Mouse (Mus musculus) gastrocnemius, postnatal 14 days (tissue): ENCODE measurements around the gene Col11a2. TPM values are rescaled to one million over a fixed set of nuclear protein-coding genes. Genes with fewer than 3 reads are reported as not detected.

Experiments
- DNase-seq: peaks from one replicate; pipeline ENCODE4 v3.0.0; 2021; ENCODE audit warnings: mixed read lengths
- intact Hi-C: fragments of 180-260 bp; cut with DNase I; formaldehyde crosslinking; loops from one replicate; pipeline ENCODE4 v1.15.1; 2025; ENCODE audit warnings: low total_unique reads
- total RNA-seq, 2 experiments: library from RNA; stranded (reverse); gene quantifications; 2 replicates each; pipeline ENCODE4 v1.2.3; 2021

Col11a2 gene
- total RNA-seq, 2 experiments from 2014 or later, result 51.1 to 56.0 TPM

DNA sequence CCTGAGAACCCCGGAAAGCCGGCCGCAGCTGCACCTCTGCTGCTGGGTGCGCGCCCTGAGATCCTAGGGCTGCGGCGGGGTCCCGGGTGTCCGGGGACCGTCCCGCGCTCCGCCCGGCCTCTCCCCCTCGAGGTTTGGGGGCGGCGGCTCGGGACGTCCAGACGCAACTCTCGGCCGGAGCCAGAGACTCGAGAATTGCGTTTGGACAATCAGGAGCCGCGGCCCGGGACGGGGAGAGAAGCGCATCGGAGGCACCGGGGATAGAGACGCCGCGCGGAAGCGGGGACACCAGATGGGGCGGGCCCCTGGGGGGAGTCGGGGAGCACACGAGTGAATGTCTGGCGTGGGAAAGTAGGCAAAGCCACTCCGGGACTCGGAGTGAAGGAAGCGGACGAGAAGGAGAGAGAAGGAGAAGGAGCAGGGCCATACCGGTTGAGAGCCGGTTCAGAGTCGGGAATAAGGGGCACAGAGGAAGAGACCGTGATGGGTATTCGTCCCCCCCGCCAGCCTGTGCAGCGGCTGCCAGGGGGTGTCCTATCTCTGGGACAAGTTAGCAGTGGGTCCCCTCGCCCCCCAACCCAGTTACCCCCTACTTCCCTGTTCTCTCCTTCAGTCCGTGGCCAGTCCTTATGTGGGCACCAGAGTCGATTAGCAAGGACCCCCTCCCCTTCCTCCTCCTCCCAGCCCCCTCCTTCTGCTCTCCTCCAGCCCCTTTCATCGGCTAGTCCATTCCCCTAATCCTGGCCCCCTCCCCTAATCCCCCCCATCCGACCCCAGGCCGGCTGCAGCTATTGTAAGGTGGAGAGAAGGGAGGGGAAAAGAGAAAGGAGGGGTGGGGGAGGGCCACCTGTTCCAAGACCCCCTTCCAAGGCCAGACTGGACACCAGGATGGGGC, 14.1 kb upstream of the Col11a2 start:
- intact Hi-C loops, result no loop called here
- DNase-seq, result no peak

GRCm38 (mm10) chr17:34025756-34026151, 13.5 kb upstream of the Col11a2 start:
- intact Hi-C loops, result no loop called here
- DNase-seq, result no peak

GRCm38 (mm10) chr17:34026221-34026620, 13.0 kb upstream of the Col11a2 start:
- intact Hi-C loops, result no loop called here
- DNase-seq, result no peak

- intact Hi-C loops, result no loop called here
Observed at GRCm38 (mm10) chr17:34026917-34027655, 12.2 kb upstream of the Col11a2 start.

DNA sequence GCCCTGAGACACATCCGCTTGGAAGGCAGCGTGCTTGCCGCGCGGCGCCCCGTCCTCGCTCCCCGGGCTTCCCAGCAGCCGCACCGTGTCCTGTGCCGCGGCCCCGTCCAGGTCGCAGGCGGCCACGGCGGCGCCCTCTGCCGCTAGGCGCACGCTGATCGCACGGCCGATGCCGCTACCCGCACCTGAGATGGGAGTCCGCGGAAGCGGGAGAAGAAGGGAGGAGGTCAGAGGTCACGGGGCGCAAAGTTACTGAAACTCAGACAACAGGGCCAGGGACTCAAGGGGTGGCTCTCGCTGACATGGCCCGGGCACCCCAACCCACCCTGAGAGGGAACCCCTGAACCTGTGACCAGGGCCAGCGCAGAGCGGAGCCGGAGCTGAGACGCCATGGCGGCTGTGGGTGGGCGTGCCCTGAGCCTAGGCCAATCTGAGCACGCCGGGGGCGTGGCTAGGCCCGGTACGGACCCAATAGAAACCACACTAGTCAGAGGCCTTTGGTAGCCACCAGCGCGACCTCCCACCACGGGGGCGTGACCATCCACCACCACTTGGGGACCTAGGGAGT, 11.5 kb upstream of the Col11a2 start, which contains the start of gene H2-Ke6:
Gene H2-Ke6 (minus strand): TSS at position 405 of the 568 bp plus-strand sequence.
- DNase-seq, result peak; percentile 94
- intact Hi-C loops, result no loop called here

More at GRCm38 (mm10) chr17:34026917-34027655, 12.2 kb upstream of the Col11a2 start:
- no peak for DNase-seq

- no peak for DNase-seq
- intact Hi-C loops, result no loop called here
Observed at GRCm38 (mm10) chr17:34028501-34029149, 10.6 kb upstream of the Col11a2 start.

DNA sequence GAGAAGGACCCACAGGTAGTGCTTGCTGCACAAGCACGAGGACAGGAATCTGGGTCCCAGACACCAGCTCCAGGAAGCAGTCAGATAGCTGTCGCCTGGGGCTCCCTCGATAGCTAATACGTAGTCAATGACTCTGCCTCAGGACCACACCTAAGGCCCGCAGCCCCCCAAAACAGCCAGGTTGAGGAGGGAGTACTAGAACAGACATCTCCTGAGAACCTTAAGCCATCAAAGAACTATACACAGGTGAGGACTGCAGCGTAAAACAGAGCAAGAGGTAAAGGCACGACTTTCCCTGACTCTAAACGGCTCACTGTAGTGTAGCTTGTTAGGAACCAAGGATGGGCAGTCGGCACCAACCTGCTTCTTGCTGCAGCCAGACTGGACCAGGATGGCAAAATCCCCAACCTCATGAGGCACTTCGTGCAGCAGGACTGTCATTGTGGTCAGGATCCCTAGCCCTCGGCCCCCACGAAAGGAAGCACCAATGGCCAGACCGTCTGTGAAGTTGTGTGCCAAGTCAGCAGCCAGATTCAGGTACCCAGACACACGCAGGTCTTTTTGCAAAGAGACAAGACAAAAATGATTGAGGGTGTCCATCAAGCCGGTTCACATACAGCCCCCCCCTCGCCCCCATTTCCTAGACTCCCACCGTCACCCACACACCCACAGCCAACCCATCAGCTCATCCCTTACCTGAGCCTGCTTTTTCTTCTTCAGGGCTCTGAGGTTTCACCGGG, 9.9 kb upstream of the Col11a2 start:
- DNase-seq, result no peak
- intact Hi-C loops, result no loop called here

- no peak for DNase-seq
- intact Hi-C loops, result no loop called here
Observed at GRCm38 (mm10) chr17:34029890-34030595, 9.2 kb upstream of the Col11a2 start.

- intact Hi-C loops, result no loop called here
- DNase-seq, result no peak
Observed at GRCm38 (mm10) chr17:34030861-34031326, 8.3 kb upstream of the Col11a2 start.

DNA sequence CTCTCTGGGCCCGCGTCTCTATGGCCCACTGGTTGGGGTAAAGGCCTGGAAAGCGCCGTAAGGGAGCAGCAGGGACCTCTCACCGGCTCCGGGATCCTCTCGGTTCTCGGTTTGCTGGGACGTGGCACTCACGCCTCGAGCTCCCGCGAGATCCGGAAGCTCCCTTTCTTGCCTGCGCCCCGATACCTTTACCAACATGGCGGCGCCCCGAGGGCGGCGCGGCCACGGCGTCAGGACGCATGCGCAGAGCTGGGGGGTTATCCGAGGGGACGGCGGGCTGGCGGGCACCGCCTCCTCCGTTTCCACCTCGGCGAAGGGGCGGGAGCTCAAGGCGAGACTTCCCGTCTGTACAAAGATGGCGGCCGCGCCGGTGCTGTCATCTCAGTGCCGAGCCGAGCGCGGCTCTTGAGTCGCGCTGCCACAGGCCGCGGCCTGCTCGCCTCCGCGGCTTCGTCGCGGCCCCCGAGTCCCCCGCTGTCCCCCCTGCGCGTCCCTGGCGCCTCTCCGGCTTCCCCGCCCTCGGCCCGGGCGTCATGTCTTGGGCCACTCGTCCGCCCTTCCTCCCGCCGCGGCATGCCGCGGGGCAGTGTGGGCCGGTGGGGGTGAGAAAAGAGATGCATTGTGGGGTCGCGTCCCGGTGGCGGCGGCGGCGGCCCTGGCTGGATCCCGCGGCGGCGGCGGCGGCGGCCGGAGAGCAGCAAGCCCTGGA, 7.6 kb upstream of the Col11a2 start, which contains the start of the genes Slc39a7 and Rxrb:
Gene Slc39a7 (minus strand): TSS at position 218 of the 709 bp plus-strand sequence.
Gene Rxrb (plus strand): TSS at position 348 of the 709 bp plus-strand sequence.
- DNase-seq, result peak; percentile 99
- intact Hi-C loops, result no loop called here

DNA sequence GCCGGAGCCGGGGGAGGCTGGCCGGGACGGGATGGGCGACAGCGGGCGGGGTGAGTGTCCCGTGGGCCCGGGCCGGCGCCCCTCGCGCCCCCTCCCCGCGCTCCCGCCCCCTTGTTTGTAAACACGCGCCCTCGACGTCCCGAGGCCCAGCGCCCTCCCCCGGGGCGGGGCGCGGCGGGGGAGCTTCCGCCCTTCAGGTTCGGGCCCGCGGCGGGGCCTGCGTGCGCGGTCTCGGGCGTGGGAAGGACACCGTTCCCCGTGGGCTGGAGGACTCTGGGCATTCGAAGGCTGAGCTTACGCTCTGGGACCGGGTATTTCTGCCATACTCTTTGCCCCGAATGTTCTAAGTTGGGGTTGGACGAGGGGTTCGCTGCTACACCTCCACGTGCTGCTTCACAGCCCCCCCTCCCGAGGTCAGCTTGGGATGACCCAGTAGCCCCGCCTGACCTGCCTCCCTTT, 7.0 kb upstream of the Col11a2 start:
- DNase-seq, result no peak

GRCm38 (mm10) chr17:34032806-34033205, 6.4 kb upstream of the Col11a2 start:
- intact Hi-C loops, result no loop called here

More for the DNA sequence above, 7.0 kb upstream of the Col11a2 start:
- intact Hi-C loops, result no loop called here

GRCm38 (mm10) chr17:34033441-34033840, 5.8 kb upstream of the Col11a2 start:
- intact Hi-C loops, result no loop called here
- no peak for DNase-seq

More at GRCm38 (mm10) chr17:34032806-34033205, 6.4 kb upstream of the Col11a2 start:
- no peak for DNase-seq

- DNase-seq, result peak; percentile 67
- intact Hi-C loops, result no loop called here
Observed at GRCm38 (mm10) chr17:34034064-34034463, 5.2 kb upstream of the Col11a2 start.

- intact Hi-C loops, result loop anchor here (5.0 kb wide), 1 partner anchor 42 kb away; no protein-coding TSS in a partner anchor
- no peak for DNase-seq
Observed at GRCm38 (mm10) chr17:34035517-34035916, 3.7 kb upstream of the Col11a2 start.

- intact Hi-C loops, result loop anchor here (5.0 kb wide), 1 partner anchor 41 kb away; no protein-coding TSS in a partner anchor
- no peak for DNase-seq
Observed at GRCm38 (mm10) chr17:34036647-34037046, 2.6 kb upstream of the Col11a2 start.

DNA sequence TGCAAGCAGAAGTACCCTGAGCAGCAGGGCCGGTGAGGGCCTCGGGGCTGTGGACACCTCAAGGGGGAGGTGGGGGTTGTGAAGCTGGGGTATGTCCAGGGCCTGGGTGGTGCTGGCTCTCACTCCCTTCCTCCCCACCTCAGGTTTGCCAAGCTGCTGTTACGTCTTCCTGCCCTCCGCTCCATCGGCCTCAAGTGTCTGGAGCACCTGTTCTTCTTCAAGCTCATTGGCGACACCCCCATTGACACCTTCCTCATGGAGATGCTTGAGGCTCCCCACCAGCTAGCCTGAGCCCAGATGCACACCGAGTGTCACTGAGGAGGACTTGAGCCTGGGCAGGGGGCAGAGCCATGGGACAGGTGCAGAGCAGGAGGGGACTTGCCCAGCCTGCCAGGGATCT, 2.0 kb upstream of the Col11a2 start:
- intact Hi-C loops, result loop anchor here (5.0 kb wide), 1 partner anchor 40 kb away; no protein-coding TSS in a partner anchor
- no peak for DNase-seq
